Comparison of ENCODE assay signal across 8 mouse cellular contexts in the genomic region with DNA sequence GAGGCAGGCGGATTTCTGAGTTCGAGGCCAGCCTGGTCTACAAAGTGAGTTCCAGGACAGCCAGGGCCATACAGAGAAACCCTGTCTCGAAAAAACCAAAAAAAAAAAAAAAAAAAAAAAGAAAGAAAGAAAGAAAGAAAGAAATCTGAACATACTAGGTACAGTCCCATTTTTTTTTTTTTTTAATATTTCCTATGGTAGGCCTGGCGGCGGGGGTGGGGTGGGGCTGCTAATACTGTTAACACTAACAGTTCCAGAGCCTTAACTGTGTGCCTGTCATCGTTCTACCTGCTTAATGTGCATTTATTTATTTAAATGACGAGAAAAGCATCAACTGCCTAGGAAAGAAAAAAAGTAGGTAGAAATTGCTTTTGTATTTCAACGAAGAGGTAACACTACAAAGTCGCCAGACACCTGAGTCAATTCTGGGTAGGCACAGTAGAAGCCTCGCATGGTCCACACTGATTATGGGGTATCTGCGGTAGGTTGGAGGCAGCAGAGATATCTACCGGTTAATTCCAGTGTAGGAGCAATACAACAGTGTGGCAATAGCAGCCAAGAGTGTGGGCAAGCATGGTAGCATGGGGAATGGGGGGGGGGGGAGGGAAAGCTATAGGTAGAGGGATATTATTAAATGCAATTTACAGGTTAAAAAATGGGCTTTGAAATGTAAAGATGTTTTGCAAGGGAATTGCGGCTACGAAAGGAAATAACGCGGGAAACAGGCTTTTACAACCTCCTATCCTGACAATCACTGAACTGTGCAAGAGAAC. TPM values are rescaled to one million over a fixed set of nuclear protein-coding genes. Genes with fewer than 3 reads are reported as not detected.
DNase-seq lines count a peak whose midpoint lies in the region; ATAC-seq and TF ChIP-seq lines count a peak whose summit lies in the region.

No protein-coding gene starts in this region.

- ATAC-seq in kidney, postnatal 0 days (replicated peaks; ENCODE audit: low FRiP score, low read depth): no peak

- WGBS in kidney, postnatal 0 days: 40% methylated on average over 15 of the region's 16 CpGs
- WGBS in hindbrain, embryonic 10.5 days: 55% methylated on average over 16 of the region's 16 CpGs
- 57% methylated on average over 16 of the region's 16 CpGs for WGBS in midbrain, embryonic 10.5 days

- no peaks in the 10 kb centered on the region for H3K27me3 ChIP-seq in kidney, postnatal 0 days (ENCODE audit: insufficient read depth, low read length)
- no peaks in the 10 kb centered on the region for H3K27me3 ChIP-seq in hindbrain, embryonic 10.5 days (ENCODE audit: insufficient read depth, poor library complexity, severe bottlenecking)
- no peaks in the 10 kb centered on the region for H3K27me3 ChIP-seq in midbrain, embryonic 10.5 days (ENCODE audit: low read depth, poor library complexity, severe bottlenecking)

- 0 out of 2 replicates have a peak, but pooled peaks cover 6% of the 10 kb centered on the region for H3K4me1 ChIP-seq in kidney, postnatal 0 days (replicated peaks; ENCODE audit: insufficient read depth, low read length)
- peaks cover 9% of the 10 kb centered on the region; the same call in 1 of the 2 replicates for H3K4me1 ChIP-seq in hindbrain, embryonic 10.5 days (replicated peaks)
- peaks cover 9% of the 10 kb centered on the region for H3K4me1 ChIP-seq in midbrain, embryonic 10.5 days

- DNase-seq in kidney, postnatal 0 days (ENCODE audit: low spot score): no peak
- DNase-seq in kidney, postnatal 10 days: no peak
- peak; percentile 69 for DNase-seq in c-Kit-positive CD71-positive TER-119-positive erythroid progenitor cells, embryonic 14.5 days (ENCODE audit: low spot score)
- no peak for DNase-seq in hindbrain, embryonic 10.5 days (ENCODE audit: low spot score)
- DNase-seq in midbrain, embryonic 10.5 days (ENCODE audit: low spot score): no peak
- no peak for DNase-seq in thymus, postnatal 14 days
- no peak for DNase-seq in kidney, adult 11 months
- DNase-seq in urinary bladder, postnatal 25 days (ENCODE audit: low spot score): no peak

- no peak for TF ChIP-seq CTCF in kidney, postnatal 0 days (IDR thresholded peaks at IDR 0.05; ENCODE audit: low read depth)

- peak overlapping the region; percentile 60 for H3K4me3 ChIP-seq in kidney, postnatal 0 days (replicated peaks; ENCODE audit: low read depth, low read length)
- peak overlapping the region; percentile 67 for H3K4me3 ChIP-seq in hindbrain, embryonic 10.5 days
- peak overlapping the region; percentile 73 for H3K4me3 ChIP-seq in midbrain, embryonic 10.5 days

- H3K27ac ChIP-seq in kidney, postnatal 0 days: peak overlapping the region; percentile 90
- H3K27ac ChIP-seq in hindbrain, embryonic 10.5 days: peak overlapping the region; percentile 97
- H3K27ac ChIP-seq in midbrain, embryonic 10.5 days (replicated peaks): peak overlapping the region; percentile 98

- H3K4me2 ChIP-seq in kidney, postnatal 0 days (ENCODE audit: low read length): peak overlapping the region; percentile 76

- H3K36me3 ChIP-seq in kidney, postnatal 0 days (ENCODE audit: insufficient read depth, low read length): no peaks in the 10 kb centered on the region
- H3K36me3 ChIP-seq in hindbrain, embryonic 10.5 days: peaks cover 25% of the 10 kb centered on the region
- peaks cover 40% of the 10 kb centered on the region for H3K36me3 ChIP-seq in midbrain, embryonic 10.5 days

- H3K9me3 ChIP-seq in kidney, postnatal 0 days (replicated peaks; ENCODE audit: low read length): no peaks in the 10 kb centered on the region
- no peaks in the 10 kb centered on the region for H3K9me3 ChIP-seq in hindbrain, embryonic 10.5 days
- H3K9me3 ChIP-seq in midbrain, embryonic 10.5 days (replicated peaks): no peaks in the 10 kb centered on the region

- H3K9ac ChIP-seq in kidney, postnatal 0 days (ENCODE audit: low read depth, low read length): peak overlapping the region; percentile 70

RNA-seq across cellular contexts. Expression of gene Itfg2, which starts 1.0 kb away (rescaled TPM):
- polyA plus RNA-seq in kidney, postnatal 0 days (2015; fragmentation: Nextera tagmentation; extraction: Ambion mirVana): 19.1 and 22.5 TPM in 2 replicates
- 39.0 and 41.3 TPM in 2 replicates for polyA plus RNA-seq in hindbrain, embryonic 10.5 days (2016; fragmentation: Nextera tagmentation; extraction: Ambion mirVana)
- polyA plus RNA-seq in midbrain, embryonic 10.5 days (2016; fragmentation: Nextera tagmentation; extraction: Ambion mirVana): 41.6 and 42.8 TPM in 2 replicates

RNA-seq across cellular contexts. Expression of gene Fkbp4, which starts 14.8 kb away (rescaled TPM):
- 286 and 317 TPM in 2 replicates for polyA plus RNA-seq in kidney, postnatal 0 days (2015; fragmentation: Nextera tagmentation; extraction: Ambion mirVana)
- 548 and 688 TPM in 2 replicates for polyA plus RNA-seq in hindbrain, embryonic 10.5 days (2016; fragmentation: Nextera tagmentation; extraction: Ambion mirVana)
- polyA plus RNA-seq in midbrain, embryonic 10.5 days (2016; fragmentation: Nextera tagmentation; extraction: Ambion mirVana): 652 and 727 TPM in 2 replicates

RNA-seq across cellular contexts. Expression of gene Nrip2, which starts 24.6 kb away (rescaled TPM):
- polyA plus RNA-seq in kidney, postnatal 0 days (2015; fragmentation: Nextera tagmentation; extraction: Ambion mirVana): 21.2 and 23.5 TPM in 2 replicates
- polyA plus RNA-seq in hindbrain, embryonic 10.5 days (2016; fragmentation: Nextera tagmentation; extraction: Ambion mirVana): 2.5 and 3.3 TPM in 2 replicates
- 2.5 and 3.5 TPM in 2 replicates for polyA plus RNA-seq in midbrain, embryonic 10.5 days (2016; fragmentation: Nextera tagmentation; extraction: Ambion mirVana)

RNA-seq across cellular contexts. Expression of gene Gm44596, which starts 48.4 kb away (rescaled TPM):
- not detected in 2 replicates for polyA plus RNA-seq in kidney, postnatal 0 days (2015; fragmentation: Nextera tagmentation; extraction: Ambion mirVana)
- polyA plus RNA-seq in hindbrain, embryonic 10.5 days (2016; fragmentation: Nextera tagmentation; extraction: Ambion mirVana): not detected in 2 replicates
- polyA plus RNA-seq in midbrain, embryonic 10.5 days (2016; fragmentation: Nextera tagmentation; extraction: Ambion mirVana): not detected in 2 replicates

RNA-seq across cellular contexts. Expression of gene Tex52, which starts 48.4 kb away (rescaled TPM):
- polyA plus RNA-seq in kidney, postnatal 0 days (2015; fragmentation: Nextera tagmentation; extraction: Ambion mirVana): not detected in 2 replicates
- polyA plus RNA-seq in hindbrain, embryonic 10.5 days (2016; fragmentation: Nextera tagmentation; extraction: Ambion mirVana): 0.62 and 0.86 TPM in 2 replicates
- 0.56 and 0.66 TPM in 2 replicates for polyA plus RNA-seq in midbrain, embryonic 10.5 days (2016; fragmentation: Nextera tagmentation; extraction: Ambion mirVana)
